Mouse (Mus musculus) intestine, postnatal 0 days (tissue): ENCODE data around the gene Gpr146. TPM values are rescaled to one million over a fixed set of nuclear protein-coding genes. Genes with fewer than 3 reads are reported as not detected.

ENCODE experiments used
- ATAC-seq: fragments of 200-750 bp; cut with Nextera tagmentation; 2 replicates; pipeline ENCODE4 v1.8.0; 2017; ENCODE audit warnings: mild to moderate bottlenecking, moderate TSS enrichment, moderate library complexity
- H3K27ac ChIP-seq: fragments of 300-500 bp; sonication (generic); 2 replicates; pipeline ENCODE4 v1.5.1; 2014; ENCODE audit warnings: mild to moderate bottlenecking, low read depth, low read length, moderate library complexity
- H3K27me3 ChIP-seq: fragments of 300-500 bp; sonication (generic); replicated peaks from 2 replicates; pipeline ENCODE4 v1.6.1; 2014; ENCODE audit warnings: low read length, mixed read lengths; ENCODE audit not compliant: control insufficient read depth, insufficient read depth
- H3K36me3 ChIP-seq: fragments of 300-500 bp; sonication (generic); 2 replicates; pipeline ENCODE4 v1.6.1; 2014; ENCODE audit warnings: mild to moderate bottlenecking, moderate library complexity; ENCODE audit not compliant: control insufficient read depth, insufficient read depth
- H3K4me1 ChIP-seq: fragments of 300-500 bp; sonication (generic); replicated peaks from 2 replicates; pipeline ENCODE4 v1.6.1; 2014; ENCODE audit warnings: antibody characterized with exemption, low read length, mixed read lengths; ENCODE audit not compliant: control insufficient read depth, insufficient read depth
- H3K4me2 ChIP-seq: fragments of 300-500 bp; sonication (generic); replicated peaks from 2 replicates; pipeline ENCODE4 v1.6.1; 2014; ENCODE audit warnings: low read depth, mild to moderate bottlenecking, moderate library complexity
- H3K4me3 ChIP-seq: fragments of 300-500 bp; sonication (generic); 2 replicates; pipeline ENCODE4 v1.5.1; 2014; ENCODE audit warnings: low read depth, low read length
- H3K9ac ChIP-seq: fragments of 300-500 bp; sonication (generic); 2 replicates; pipeline ENCODE4 v1.6.1; 2014; ENCODE audit warnings: mild to moderate bottlenecking, low read depth, low read length
- H3K9me3 ChIP-seq: fragments of 300-500 bp; sonication (generic); 2 replicates; pipeline ENCODE4 v1.6.1; 2016; ENCODE audit warnings: mixed run types; ENCODE audit not compliant: control insufficient read depth
- CTCF ChIP-seq: sonication (generic); IDR thresholded peaks from 2 replicates; pipeline ENCODE4 v1.5.1; 2016; ENCODE audit warnings: low read depth, mild to moderate bottlenecking, control low read depth, antibody characterized with exemption, moderate library complexity
- WGBS: fragments of 180-500 bp; shearing (Covaris S2); extraction: QIAGEN DNeasy Blood & Tissue Kit; methylation state at CpG from one replicate; pipeline ENCODE4 v1.1.7; 2014; 5-methylcytosine and 5-hydroxymethylcytosine counted together
- polyA plus RNA-seq: library from polyadenylated mRNA; unstranded; fragments of >200 nt; fragmentation: Nextera tagmentation; extraction: Ambion mirVana; gene quantifications from 2 replicates; pipeline ENCODE4 v1.2.1, GENCODE M21; 2015

The Gpr146 gene
- polyA plus RNA-seq, 1 experiment from 2014 or later, result 2.6 TPM

DNA sequence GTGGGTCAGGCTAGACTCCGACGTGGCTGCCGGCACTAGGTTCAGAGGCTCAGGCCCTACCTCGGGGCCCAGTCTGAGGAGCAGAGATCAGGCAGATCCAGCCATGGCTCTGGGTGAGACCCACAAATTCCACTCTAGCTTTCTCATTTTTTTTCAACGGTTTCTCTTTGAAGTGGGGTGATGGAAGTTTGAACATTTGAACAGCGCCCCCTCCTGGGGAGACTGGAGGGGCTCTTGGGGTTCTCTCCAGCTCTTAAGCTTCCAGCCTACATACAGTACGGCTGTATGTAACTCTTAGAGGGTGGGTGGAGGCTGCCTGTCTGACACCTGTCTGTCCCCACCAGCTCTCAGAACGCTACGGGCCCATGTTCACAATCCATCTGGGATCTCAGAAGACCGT lies 24.0 kb upstream of the Gpr146 start:
- Histone ChIP-seq H3K9me3 (no peaks in the 10 kb centered on the region), H3K4me1 (no peaks in the 10 kb centered on the region; the same call in 1 of the 2 replicates), H3K27me3 (no peaks in the 10 kb centered on the region), H3K4me3 (peak overlapping the region; percentile 29), H3K36me3 (peaks cover 16% of the 10 kb centered on the region; the same call in 1 of the 2 replicates), H3K4me2 (peak overlapping the region; percentile 67), H3K9ac (0 out of 2 replicates have a peak overlapping the region, but pooled peaks have one; percentile 26), H3K27ac (peak overlapping the region; percentile 87)
- peak; percentile 67 for TF ChIP-seq CTCF
- 27% methylated on average over 10 of the region's 10 CpGs for WGBS
- ATAC-seq, result peak; percentile 48

DNA sequence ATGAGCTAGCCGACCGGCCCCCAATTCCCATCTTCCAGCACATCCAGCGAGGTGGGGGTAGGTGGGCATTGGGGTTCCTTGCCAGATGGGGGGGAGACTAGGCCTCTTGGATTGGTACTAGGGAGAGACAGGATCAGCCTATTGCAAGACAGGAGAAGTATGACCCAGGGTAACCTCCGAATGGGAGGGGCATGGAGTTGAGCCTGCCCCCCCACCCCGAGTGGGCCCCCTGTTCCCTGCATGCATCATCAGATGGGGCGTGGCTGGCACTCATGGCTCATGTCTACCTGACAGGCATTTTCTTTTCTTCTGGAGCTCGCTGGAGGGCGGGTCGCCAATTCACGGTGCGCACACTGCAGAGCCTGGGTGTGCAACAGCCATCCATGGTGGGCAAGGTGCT lies 23.6 kb upstream of the Gpr146 start:
- 40% methylated on average over 11 of the region's 11 CpGs for WGBS
- ATAC-seq, result peak; percentile 56
- Histone ChIP-seq H3K4me2 (peak overlapping the region; percentile 67), H3K4me1 (no peaks in the 10 kb centered on the region; the same call in 1 of the 2 replicates), H3K27ac (peak overlapping the region; percentile 87), H3K9me3 (no peaks in the 10 kb centered on the region), H3K9ac (peak overlapping the region; percentile 31; the same call in 1 of the 2 replicates), H3K27me3 (no peaks in the 10 kb centered on the region), H3K36me3 (peaks cover 16% of the 10 kb centered on the region; the same call in 1 of the 2 replicates), H3K4me3 (peak overlapping the region; percentile 29)
- no peak for TF ChIP-seq CTCF

DNA sequence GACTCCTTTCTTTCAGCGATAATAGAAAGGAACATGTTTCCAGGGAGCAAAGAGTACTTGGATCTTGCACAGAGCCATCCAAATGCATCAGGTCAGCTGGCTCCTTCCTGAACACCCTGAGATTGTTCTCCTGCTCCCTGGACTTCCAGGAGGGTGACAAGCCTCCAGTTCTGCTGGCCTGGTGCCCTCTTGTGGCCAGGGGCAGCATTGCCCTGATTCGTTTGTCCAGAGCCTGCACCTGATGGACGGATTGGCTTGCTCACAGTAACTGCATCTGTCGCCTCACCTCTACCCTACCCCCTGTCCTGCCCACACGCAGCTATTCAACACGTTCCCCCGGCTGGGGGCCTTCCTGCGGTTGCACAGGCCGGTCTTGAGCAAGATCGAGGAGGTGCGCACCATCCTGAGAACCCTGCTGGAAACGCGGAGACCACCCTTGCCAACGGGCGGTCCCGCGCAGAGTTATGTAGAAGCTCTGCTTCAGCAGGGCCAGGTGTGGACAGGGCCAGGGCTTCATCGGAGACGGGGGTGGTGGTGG lies 22.2 kb upstream of the Gpr146 start:
- Histone ChIP-seq H3K27ac (peak overlapping the region; percentile 87; the same call in 1 of the 2 replicates), H3K27me3 (no peaks in the 10 kb centered on the region), H3K9ac (no peak overlapping the region), H3K4me2 (peak overlapping the region; percentile 67), H3K36me3 (peaks cover 16% of the 10 kb centered on the region; the same call in 1 of the 2 replicates), H3K4me1 (no peaks in the 10 kb centered on the region; the same call in 1 of the 2 replicates), H3K4me3 (no peak overlapping the region), H3K9me3 (no peaks in the 10 kb centered on the region)
- ATAC-seq, result no peak
- peak; percentile 99 for TF ChIP-seq CTCF
- 36% methylated on average over 19 of the region's 19 CpGs for WGBS

DNA sequence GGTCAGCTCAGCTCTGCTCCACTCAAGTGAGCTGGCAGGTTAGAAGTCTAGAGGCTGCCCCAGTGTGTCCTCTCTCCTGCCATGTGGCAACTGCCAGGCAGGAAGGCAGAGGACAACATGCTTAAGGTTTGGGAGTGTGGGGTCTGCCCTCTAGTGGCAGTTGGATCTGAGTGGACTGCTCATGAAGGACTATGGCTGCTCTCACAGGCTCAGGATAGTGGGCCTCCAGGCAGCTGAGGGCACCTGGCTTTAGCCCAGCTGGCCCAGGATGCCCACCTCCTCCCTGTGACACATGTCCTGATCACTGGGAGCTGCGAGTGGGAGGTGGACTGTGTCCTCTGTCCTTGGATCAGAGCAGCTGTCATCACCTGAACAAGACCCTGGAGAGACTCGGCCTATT lies 18.8 kb upstream of the Gpr146 start:
- peak; percentile 32; the same call in 1 of the 2 replicates for ATAC-seq
- peaks cover 16% of the 10 kb centered on the region; the same call in 1 of the 2 replicates for H3K36me3 ChIP-seq
- WGBS, result 66% methylated on average over 2 of the region's 2 CpGs

DNA sequence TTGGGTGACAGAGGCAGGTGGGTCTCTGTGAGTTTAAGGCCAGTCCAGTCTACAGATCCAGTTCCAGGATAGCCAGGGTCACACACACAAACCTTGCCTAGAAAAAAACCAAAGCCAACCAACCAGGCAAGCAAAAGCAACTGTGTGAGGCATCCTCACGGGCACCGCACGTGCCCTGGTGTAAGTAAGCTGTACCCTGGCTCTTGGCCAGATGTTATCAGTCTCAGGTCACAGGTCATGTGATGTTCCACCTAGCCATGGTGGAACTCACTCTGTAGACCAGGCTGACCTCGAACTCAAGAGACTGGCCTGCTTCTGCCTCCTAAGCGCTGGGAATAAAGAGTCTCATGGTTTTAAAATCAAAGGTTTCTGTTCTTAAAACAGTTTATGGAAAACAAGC lies 18.3 kb upstream of the Gpr146 start:
- Histone ChIP-seq H3K4me1 (no peaks in the 10 kb centered on the region), H3K36me3 (peaks cover 16% of the 10 kb centered on the region; the same call in 1 of the 2 replicates), H3K27ac (peak overlapping the region; percentile 21; the same call in 1 of the 2 replicates), H3K4me2 (no peak overlapping the region), H3K9me3 (no peaks in the 10 kb centered on the region), H3K9ac (no peak overlapping the region), H3K27me3 (no peaks in the 10 kb centered on the region), H3K4me3 (no peak overlapping the region)
- no peak for TF ChIP-seq CTCF
- no peak for ATAC-seq
- WGBS, result 54% methylated on average over 5 of the region's 5 CpGs

More for the DNA sequence above, 18.8 kb upstream of the Gpr146 start:
- Histone ChIP-seq H3K4me1 (no peaks in the 10 kb centered on the region), H3K4me2 (no peak overlapping the region), H3K27ac (peak overlapping the region; percentile 21; the same call in 1 of the 2 replicates), H3K9ac (no peak overlapping the region), H3K4me3 (no peak overlapping the region), H3K9me3 (no peaks in the 10 kb centered on the region), H3K27me3 (no peaks in the 10 kb centered on the region)
- peak; percentile 87 for TF ChIP-seq CTCF

DNA sequence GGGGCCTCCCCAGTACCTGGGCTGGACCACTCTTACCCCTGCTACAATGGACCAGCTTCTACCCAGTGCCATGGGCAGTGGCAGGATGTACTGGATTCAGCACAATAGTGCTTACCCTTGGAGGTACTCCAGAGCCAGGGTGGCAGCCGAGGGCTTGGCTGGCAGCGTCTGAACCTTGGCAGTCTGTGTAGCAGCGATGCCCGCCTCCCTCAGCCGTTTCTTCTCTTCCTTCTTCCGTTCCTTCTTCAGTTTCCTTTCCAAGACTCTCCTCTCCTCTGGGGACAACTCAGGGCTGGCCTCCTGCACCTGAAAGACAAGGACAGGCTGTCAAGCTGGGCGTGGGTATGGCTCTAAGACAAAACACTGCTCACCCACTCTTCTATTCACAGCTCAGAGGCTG lies 13.6 kb upstream of the Gpr146 start:
- WGBS, result 63% methylated on average over 7 of the region's 7 CpGs
- no peak overlapping the region for H3K4me2 ChIP-seq
- no peak overlapping the region for H3K9ac ChIP-seq
- no peaks in the 10 kb centered on the region for H3K9me3 ChIP-seq
- H3K27me3 ChIP-seq, result no peaks in the 10 kb centered on the region
- H3K36me3 ChIP-seq, result no peaks in the 10 kb centered on the region
- no peaks in the 10 kb centered on the region for H3K4me1 ChIP-seq
- no peak overlapping the region for H3K4me3 ChIP-seq
- ATAC-seq, result no peak
- H3K27ac ChIP-seq, result no peak overlapping the region
- no peak for TF ChIP-seq CTCF
